Mouse (Mus musculus): ENCODE data around the gene Krt6a.

GRCm38 (mm10) chr15:101714356-101714755 is 20.2 kb upstream of the Krt6a start:
- TF ChIP-seq POLR2A (IDR thresholded peaks at IDR 0.05; ENCODE audit: insufficient read length, low read depth) (no peak), E2F4 (IDR thresholded peaks at IDR 0.05; ENCODE audit: insufficient read depth) (no peak), TCF3 (IDR thresholded peaks at IDR 0.05; ENCODE audit: insufficient read length, low read depth) (no peak), TCF12 (IDR thresholded peaks at IDR 0.05; ENCODE audit: insufficient read depth, poor library complexity, severe bottlenecking) (no peak), POLR2AphosphoS2 (IDR thresholded peaks at IDR 0.05; ENCODE audit: insufficient read length, low read depth) (no peak), USF1 (IDR thresholded peaks at IDR 0.05; ENCODE audit: low read depth) (no peak), MYOD1 (IDR thresholded peaks at IDR 0.05; ENCODE audit: control insufficient read depth in 1 of 3, insufficient read length in 2 of 3, low read depth in 2 of 3) (no peak), REST (IDR thresholded peaks at IDR 0.05; ENCODE audit: insufficient read depth, insufficient read length) (no peak)
